Mouse (Mus musculus): Measurements from ENCODE around the gene Atp2a2.

Atp2a2 gene

GRCm38 (mm10) chr5:122409692-122410645 is 92.1 kb downstream of the Atp2a2 start:
- no peak for DNase-seq (ENCODE audit: low read depth, low spot score)

DNA sequence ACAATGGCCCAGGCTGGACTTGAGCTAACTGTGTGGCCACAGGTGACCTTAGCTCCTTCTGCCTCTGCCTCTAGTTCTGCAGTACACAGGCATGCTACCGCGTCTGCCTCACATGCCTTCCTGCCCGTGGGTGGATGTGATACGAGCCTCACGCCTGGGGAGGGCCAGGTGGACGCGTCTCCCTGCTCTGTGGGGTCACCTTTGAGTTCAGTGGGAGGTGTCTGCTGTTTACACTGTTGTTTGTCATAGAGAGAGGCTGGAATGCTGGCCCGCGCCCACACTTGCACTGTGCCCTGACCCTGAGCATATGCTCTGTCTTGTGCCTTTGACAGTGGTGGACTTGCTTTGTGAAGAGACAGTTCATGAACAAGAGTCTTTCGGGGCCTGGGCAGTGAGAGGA is 96.5 kb downstream of the Atp2a2 start:
- DNase-seq (ENCODE audit: low read depth, low spot score): no peak
